Mouse (Mus musculus): ENCODE results near the gene Tef. TPM values are rescaled to one million over a fixed set of nuclear protein-coding genes. Genes with fewer than 3 reads are reported as not detected.

The Tef gene
- polyA plus RNA-seq, 1 experiment from 2014 or later: 29.7 TPM

- no peak overlapping the region for H3K4me3 ChIP-seq
- H3K9me3 ChIP-seq: no peaks in the 10 kb centered on the region
- ATAC-seq (ENCODE audit: insufficient number of reproducible peaks, insufficient read depth, low FRiP score, low TSS enrichment): no peak
- H3K27ac ChIP-seq: no peak overlapping the region
- 72% methylated on average over 3 of the region's 3 CpGs for WGBS
- no peaks in the 10 kb centered on the region; the same call in 1 of the 2 replicates for H3K27me3 ChIP-seq
- 0 out of 2 replicates have a peak, but pooled peaks cover 10% of the 10 kb centered on the region for H3K36me3 ChIP-seq
- H3K4me2 ChIP-seq (replicated peaks): no peak overlapping the region
- H3K4me1 ChIP-seq: peaks cover 27% of the 10 kb centered on the region
- H3K9ac ChIP-seq: no peak overlapping the region
Observed at GRCm38 (mm10) chr15:81800391-81800790, 1.8 kb upstream of the Tef start.

GRCm38 (mm10) chr15:81802941-81803351 lies 725 bp downstream of the Tef start:
- peaks cover 33% of the 10 kb centered on the region for H3K4me1 ChIP-seq
- H3K27ac ChIP-seq: peak overlapping the region; percentile 58; the same call in 1 of the 2 replicates
- H3K9ac ChIP-seq: peak overlapping the region; percentile 2
- WGBS: 13% methylated on average over 8 of the region's 8 CpGs
- H3K36me3 ChIP-seq: 0 out of 2 replicates have a peak, but pooled peaks cover 2% of the 10 kb centered on the region
- no peaks in the 10 kb centered on the region for H3K9me3 ChIP-seq
- no peaks in the 10 kb centered on the region; the same call in 1 of the 2 replicates for H3K27me3 ChIP-seq
- 0 out of 2 replicates have a peak, but pooled peaks have one; percentile 0 for ATAC-seq (ENCODE audit: insufficient number of reproducible peaks, insufficient read depth, low FRiP score, low TSS enrichment)
- H3K4me2 ChIP-seq (replicated peaks): peak overlapping the region; percentile 50
- peak overlapping the region; percentile 19 for H3K4me3 ChIP-seq

GRCm38 (mm10) chr15:81803425-81803951 lies 1.3 kb downstream of the Tef start:
- Histone ChIP-seq H3K36me3 (no peaks in the 10 kb centered on the region), H3K27me3 (no peaks in the 10 kb centered on the region; the same call in 1 of the 2 replicates), H3K4me2 (replicated peaks) (peak overlapping the region; percentile 50), H3K27ac (no peak overlapping the region; the same call in 1 of the 2 replicates), H3K9ac (no peak overlapping the region), H3K9me3 (no peaks in the 10 kb centered on the region), H3K4me1 (peaks cover 33% of the 10 kb centered on the region), H3K4me3 (no peak overlapping the region)
- 66% methylated on average over 4 of the region's 4 CpGs for WGBS
- ATAC-seq (ENCODE audit: insufficient number of reproducible peaks, insufficient read depth, low FRiP score, low TSS enrichment): no peak

GRCm38 (mm10) chr15:81804172-81804571 lies 2.0 kb downstream of the Tef start:
- H3K4me3 ChIP-seq: no peak overlapping the region
- 42% methylated on average over 1 of the region's 1 CpGs for WGBS
- 0 out of 2 replicates have a peak overlapping the region, but pooled peaks have one; percentile 10 for H3K4me2 ChIP-seq (replicated peaks)
- H3K9me3 ChIP-seq: no peaks in the 10 kb centered on the region
- H3K9ac ChIP-seq: no peak overlapping the region
- H3K4me1 ChIP-seq: peaks cover 33% of the 10 kb centered on the region
- H3K36me3 ChIP-seq: no peaks in the 10 kb centered on the region
- ATAC-seq (ENCODE audit: insufficient number of reproducible peaks, insufficient read depth, low FRiP score, low TSS enrichment): no peak
- no peak overlapping the region for H3K27ac ChIP-seq
- no peaks in the 10 kb centered on the region; the same call in 1 of the 2 replicates for H3K27me3 ChIP-seq

GRCm38 (mm10) chr15:81804883-81805282 lies 2.7 kb downstream of the Tef start:
- Histone ChIP-seq H3K27ac (peak overlapping the region; percentile 4; the same call in 1 of the 2 replicates), H3K9me3 (no peaks in the 10 kb centered on the region), H3K4me2 (replicated peaks) (no peak overlapping the region), H3K27me3 (no peaks in the 10 kb centered on the region; the same call in 1 of the 2 replicates), H3K36me3 (no peaks in the 10 kb centered on the region), H3K4me1 (peaks cover 37% of the 10 kb centered on the region), H3K4me3 (no peak overlapping the region), H3K9ac (no peak overlapping the region)
- ATAC-seq (ENCODE audit: insufficient number of reproducible peaks, insufficient read depth, low FRiP score, low TSS enrichment): no peak
- WGBS: 78% methylated on average over 3 of the region's 3 CpGs

GRCm38 (mm10) chr15:81805624-81806023 lies 3.4 kb downstream of the Tef start:
- H3K4me3 ChIP-seq: no peak overlapping the region
- H3K27me3 ChIP-seq: no peaks in the 10 kb centered on the region; the same call in 1 of the 2 replicates
- peaks cover 39% of the 10 kb centered on the region for H3K4me1 ChIP-seq
- H3K9ac ChIP-seq: no peak overlapping the region
- H3K9me3 ChIP-seq: no peaks in the 10 kb centered on the region
- H3K27ac ChIP-seq: 0 out of 2 replicates have a peak overlapping the region, but pooled peaks have one; percentile 41
- H3K4me2 ChIP-seq (replicated peaks): no peak overlapping the region
- ATAC-seq (ENCODE audit: insufficient number of reproducible peaks, insufficient read depth, low FRiP score, low TSS enrichment): no peak
- H3K36me3 ChIP-seq: no peaks in the 10 kb centered on the region
- 43% methylated on average over 6 of the region's 6 CpGs for WGBS

GRCm38 (mm10) chr15:81806621-81807404 lies 4.6 kb downstream of the Tef start:
- Histone ChIP-seq H3K9me3 (no peaks in the 10 kb centered on the region), H3K4me2 (replicated peaks) (no peak overlapping the region), H3K27me3 (no peaks in the 10 kb centered on the region; the same call in 1 of the 2 replicates), H3K9ac (no peak overlapping the region), H3K4me1 (peaks cover 37% of the 10 kb centered on the region), H3K36me3 (no peaks in the 10 kb centered on the region), H3K4me3 (no peak overlapping the region), H3K27ac (no peak overlapping the region)
- 82% methylated on average over 4 of the region's 4 CpGs for WGBS
- ATAC-seq (ENCODE audit: insufficient number of reproducible peaks, insufficient read depth, low FRiP score, low TSS enrichment): no peak

- H3K27me3 ChIP-seq: no peaks in the 10 kb centered on the region
- no peak overlapping the region for H3K4me3 ChIP-seq
- ATAC-seq (ENCODE audit: insufficient number of reproducible peaks, insufficient read depth, low FRiP score, low TSS enrichment): no peak
- H3K36me3 ChIP-seq: no peaks in the 10 kb centered on the region
- H3K9ac ChIP-seq: no peak overlapping the region
- H3K4me2 ChIP-seq (replicated peaks): no peak overlapping the region
- no peaks in the 10 kb centered on the region for H3K9me3 ChIP-seq
- WGBS: 70% methylated on average over 2 of the region's 2 CpGs
- H3K27ac ChIP-seq: no peak overlapping the region
- peaks cover 31% of the 10 kb centered on the region for H3K4me1 ChIP-seq
Observed at GRCm38 (mm10) chr15:81808799-81809198, 6.6 kb downstream of the Tef start.

- Histone ChIP-seq H3K9ac (0 out of 2 replicates have a peak overlapping the region, but pooled peaks have one; percentile 5), H3K9me3 (no peaks in the 10 kb centered on the region), H3K27me3 (no peaks in the 10 kb centered on the region), H3K4me3 (0 out of 2 replicates have a peak overlapping the region, but pooled peaks have one; percentile 66), H3K36me3 (no peaks in the 10 kb centered on the region), H3K4me2 (replicated peaks) (peak overlapping the region; percentile 81), H3K27ac (peak overlapping the region; percentile 88), H3K4me1 (peaks cover 36% of the 10 kb centered on the region)
- no peak for ATAC-seq (ENCODE audit: insufficient number of reproducible peaks, insufficient read depth, low FRiP score, low TSS enrichment)
- 35% methylated on average over 1 of the region's 1 CpGs for WGBS
Observed at GRCm38 (mm10) chr15:81809550-81809949, 7.3 kb downstream of the Tef start.

- H3K4me1 ChIP-seq: peaks cover 30% of the 10 kb centered on the region
- H3K27ac ChIP-seq: peak overlapping the region; percentile 88
- H3K36me3 ChIP-seq: no peaks in the 10 kb centered on the region
Observed at GRCm38 (mm10) chr15:81810150-81810549, 7.9 kb downstream of the Tef start.

GRCm38 (mm10) chr15:81810671-81811598 lies 8.7 kb downstream of the Tef start:
- Histone ChIP-seq H3K9ac (peak overlapping the region; percentile 69), H3K9me3 (no peaks in the 10 kb centered on the region), H3K4me2 (replicated peaks) (peak overlapping the region; percentile 81), H3K36me3 (peaks cover 6% of the 10 kb centered on the region), H3K4me3 (peak overlapping the region; percentile 66), H3K27ac (peak overlapping the region; percentile 88), H3K27me3 (no peaks in the 10 kb centered on the region), H3K4me1 (peaks cover 25% of the 10 kb centered on the region)
- under 1% methylated on average over 87 of the region's 89 CpGs for WGBS
- ATAC-seq (ENCODE audit: insufficient number of reproducible peaks, insufficient read depth, low FRiP score, low TSS enrichment): peak; percentile 98

More at GRCm38 (mm10) chr15:81810150-81810549, 7.9 kb downstream of the Tef start:
- no peak for ATAC-seq (ENCODE audit: insufficient number of reproducible peaks, insufficient read depth, low FRiP score, low TSS enrichment)
- H3K27me3 ChIP-seq: no peaks in the 10 kb centered on the region
- H3K9me3 ChIP-seq: no peaks in the 10 kb centered on the region
- 2% methylated on average over 10 of the region's 10 CpGs for WGBS
- peak overlapping the region; percentile 55 for H3K9ac ChIP-seq
- H3K4me3 ChIP-seq: peak overlapping the region; percentile 66
- H3K4me2 ChIP-seq (replicated peaks): peak overlapping the region; percentile 81
